Mouse (Mus musculus): ENCODE measurements around the gene Olfr1253. TPM values are rescaled to one million over a fixed set of nuclear protein-coding genes. Genes with fewer than 3 reads are reported as not detected.

The Olfr1253 gene
- polyA plus RNA-seq (2015; fragmentation: Nextera tagmentation; extraction: Ambion mirVana) = not detected in 2 replicates

DNA sequence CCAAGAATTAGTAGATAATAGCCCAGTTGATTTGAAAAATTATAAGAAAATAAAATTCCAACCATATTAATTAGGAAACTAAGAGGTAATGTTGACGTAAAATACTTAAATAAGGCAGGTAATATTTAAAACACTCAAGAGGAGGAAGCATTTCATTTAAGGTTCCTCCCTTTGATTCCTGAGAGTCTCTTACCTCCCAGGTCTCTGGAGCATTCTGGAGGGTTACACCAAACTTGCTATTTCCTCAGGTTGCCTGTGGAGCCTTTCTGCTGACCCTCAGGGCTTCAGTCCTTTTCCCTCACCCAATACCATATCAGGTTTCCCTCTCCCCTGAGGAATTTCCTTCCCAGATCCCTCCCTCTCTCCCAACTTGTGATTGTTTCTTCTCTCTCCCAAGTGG, at the start of gene Olfr1253:
Gene Olfr1253 (minus strand): TSS at position 101 of the 400 bp plus-strand sequence.

DNA sequence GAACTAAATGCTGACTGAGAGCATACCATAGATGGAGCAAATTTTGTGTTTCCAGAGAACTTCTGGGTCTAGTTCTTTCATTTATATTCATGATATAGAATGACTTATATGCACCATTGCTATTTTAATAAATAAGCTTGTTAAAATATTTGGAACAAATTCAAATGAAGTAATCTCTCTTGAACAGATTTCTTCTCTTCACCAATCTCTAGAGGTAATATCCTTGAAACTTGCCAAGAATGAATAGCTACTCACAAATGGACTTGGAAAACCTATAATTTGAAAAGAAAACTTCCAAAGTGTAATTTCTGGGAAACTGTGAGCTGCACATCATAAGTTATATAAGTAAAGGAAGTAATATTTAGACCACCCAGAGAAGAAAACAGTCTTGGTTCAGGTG, 36.6 kb upstream of the Olfr1253 start, which contains the start of gene Olfr1254:
Gene Olfr1254 (minus strand): TSS at position 101 of the 400 bp plus-strand sequence.

DNA sequence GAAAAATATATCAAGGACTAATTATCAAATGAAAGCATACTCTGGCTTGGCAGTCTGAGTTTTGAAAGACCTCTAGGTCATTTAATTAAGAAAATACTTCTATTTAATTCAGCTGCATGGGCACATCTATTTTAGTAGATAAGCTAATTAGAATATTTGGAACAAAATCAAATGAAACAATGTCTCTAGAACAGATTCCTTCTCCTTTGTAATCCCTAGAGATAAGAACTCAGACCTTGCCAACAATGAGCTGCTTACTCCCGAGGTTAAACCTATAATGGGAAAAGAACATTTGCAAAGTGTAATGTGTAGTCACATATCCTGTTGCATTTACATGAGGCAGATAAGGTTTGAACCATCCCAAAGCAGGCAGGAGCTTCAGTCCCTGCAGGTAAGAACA, 32.0 kb downstream of the Olfr1253 start, which contains the start of gene Olfr1252:
Gene Olfr1252 (minus strand): TSS at position 101 of the 400 bp plus-strand sequence.

Other genes starting within 250 kb of the Olfr1253 start
- gene Olfr1243, start 225.6 kb downstream of the Olfr1253 start, polyA plus RNA-seq (2015; fragmentation: Nextera tagmentation; extraction: Ambion mirVana) = not detected in 2 replicates
- not detected in 2 replicates for gene Olfr1245, start 178.6 kb downstream of the Olfr1253 start, polyA plus RNA-seq (2015; fragmentation: Nextera tagmentation; extraction: Ambion mirVana)
- gene Olfr1246, start 163.9 kb downstream of the Olfr1253 start, polyA plus RNA-seq (2015; fragmentation: Nextera tagmentation; extraction: Ambion mirVana) = not detected in 2 replicates
- gene Olfr1247, start 143.0 kb downstream of the Olfr1253 start, polyA plus RNA-seq (2015; fragmentation: Nextera tagmentation; extraction: Ambion mirVana) = not detected in 2 replicates
- not detected in 2 replicates for gene Olfr1248, start 138.8 kb downstream of the Olfr1253 start, polyA plus RNA-seq (2015; fragmentation: Nextera tagmentation; extraction: Ambion mirVana)
- gene Olfr1249, start 122.1 kb downstream of the Olfr1253 start, polyA plus RNA-seq (2015; fragmentation: Nextera tagmentation; extraction: Ambion mirVana) = not detected in 2 replicates
- gene Olfr1250, start 95.6 kb downstream of the Olfr1253 start, polyA plus RNA-seq (2015; fragmentation: Nextera tagmentation; extraction: Ambion mirVana) = not detected in 2 replicates
- not detected in 2 replicates for gene Olfr1251, start 85.2 kb downstream of the Olfr1253 start, polyA plus RNA-seq (2015; fragmentation: Nextera tagmentation; extraction: Ambion mirVana)
- not detected in 2 replicates for gene Olfr1252, start 32.1 kb downstream of the Olfr1253 start, polyA plus RNA-seq (2015; fragmentation: Nextera tagmentation; extraction: Ambion mirVana)
- gene Olfr1254, start 36.5 kb upstream of the Olfr1253 start, polyA plus RNA-seq (2015; fragmentation: Nextera tagmentation; extraction: Ambion mirVana) = not detected in 2 replicates
- gene Olfr1255, start 55.0 kb upstream of the Olfr1253 start, polyA plus RNA-seq (2015; fragmentation: Nextera tagmentation; extraction: Ambion mirVana) = not detected in 2 replicates
- not detected in 2 replicates for gene Olfr1256, start 84.5 kb upstream of the Olfr1253 start, polyA plus RNA-seq (2015; fragmentation: Nextera tagmentation; extraction: Ambion mirVana)
- not detected in 2 replicates for gene Olfr48, start 91.1 kb upstream of the Olfr1253 start, polyA plus RNA-seq (2015; fragmentation: Nextera tagmentation; extraction: Ambion mirVana)
- not detected in 2 replicates for gene Olfr1257, start 121.3 kb upstream of the Olfr1253 start, polyA plus RNA-seq (2015; fragmentation: Nextera tagmentation; extraction: Ambion mirVana)
- gene Olfr1258, start 170.2 kb upstream of the Olfr1253 start, polyA plus RNA-seq (2015; fragmentation: Nextera tagmentation; extraction: Ambion mirVana) = not detected in 2 replicates
- not detected in 2 replicates for gene Olfr1259, start 191.6 kb upstream of the Olfr1253 start, polyA plus RNA-seq (2015; fragmentation: Nextera tagmentation; extraction: Ambion mirVana)
- 0.23 and 0.35 TPM in 2 replicates for gene Olfr1260, start 217.2 kb upstream of the Olfr1253 start, polyA plus RNA-seq (2015; fragmentation: Nextera tagmentation; extraction: Ambion mirVana)
- not detected in 2 replicates for gene Olfr1261, start 234.1 kb upstream of the Olfr1253 start, polyA plus RNA-seq (2015; fragmentation: Nextera tagmentation; extraction: Ambion mirVana)
- gene Olfr1262, start 243.1 kb upstream of the Olfr1253 start, polyA plus RNA-seq (2015; fragmentation: Nextera tagmentation; extraction: Ambion mirVana) = not detected in 2 replicates